Mouse (Mus musculus): Measurements from ENCODE around the gene Mex3b. TPM values are rescaled to one million over a fixed set of nuclear protein-coding genes. Genes with fewer than 3 reads are reported as not detected.

Mex3b gene
- total RNA-seq, 1 experiment from 2014 or later: 10.4 TPM

GRCm38 (mm10) chr7:82910536-82911384 is 43.6 kb downstream of the Mex3b start:
- no peak for ATAC-seq (replicated peaks; ENCODE audit: low read depth, poor library complexity, severe bottlenecking)

GRCm38 (mm10) chr7:82911501-82911900 is 44.4 kb downstream of the Mex3b start:
- no peak for ATAC-seq (replicated peaks; ENCODE audit: low read depth, poor library complexity, severe bottlenecking)

- ATAC-seq (replicated peaks; ENCODE audit: low read depth, poor library complexity, severe bottlenecking): no peak
These were observed 47.2 kb downstream of the Mex3b start for GRCm38 (mm10) chr7:82914297-82914696.

Other genes starting within 250 kb of the Mex3b start
- gene Saxo2, start 218.8 kb upstream of the Mex3b start, total RNA-seq (2017): 0.44 and 0.64 TPM in 2 replicates
- 25.4 and 28.6 TPM in 2 replicates for gene Efl1, start 218.7 kb upstream of the Mex3b start, total RNA-seq (2017)

Measured in common myeloid progenitor, adult 5-6 weeks (primary cell).